Mouse (Mus musculus) c-Kit-positive CD71-positive TER-119-positive erythroid progenitor cells, embryonic 14.5 days (primary cell): ENCODE data around the gene Nags.
"Not testable (repeated sequence)": the region's sequence is repeated elsewhere in the genome, so short reads cannot be mapped to it uniquely, and the experiment has no call there.

Source experiments
- DNase-seq: peaks from one replicate; pipeline ENCODE4 v3.0.0-alpha.2; 2013; ENCODE audit warnings: low spot score

Gene Nags

DNA sequence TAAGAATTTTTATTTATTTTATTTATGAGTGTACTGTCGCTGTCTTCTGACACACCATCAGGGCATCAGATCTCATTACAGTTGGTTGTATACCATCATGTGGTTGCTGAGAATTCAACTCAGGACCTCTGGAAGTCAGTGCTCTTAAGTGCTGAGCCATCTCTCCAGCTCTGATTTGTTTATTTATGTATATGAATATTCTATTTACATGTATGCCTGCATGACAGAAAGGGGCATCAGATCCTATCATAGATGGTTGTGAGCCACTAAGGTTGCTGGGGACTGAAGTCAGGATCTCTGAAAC lies 11.4 kb downstream of the Nags start:
- no peak for DNase-seq

DNA sequence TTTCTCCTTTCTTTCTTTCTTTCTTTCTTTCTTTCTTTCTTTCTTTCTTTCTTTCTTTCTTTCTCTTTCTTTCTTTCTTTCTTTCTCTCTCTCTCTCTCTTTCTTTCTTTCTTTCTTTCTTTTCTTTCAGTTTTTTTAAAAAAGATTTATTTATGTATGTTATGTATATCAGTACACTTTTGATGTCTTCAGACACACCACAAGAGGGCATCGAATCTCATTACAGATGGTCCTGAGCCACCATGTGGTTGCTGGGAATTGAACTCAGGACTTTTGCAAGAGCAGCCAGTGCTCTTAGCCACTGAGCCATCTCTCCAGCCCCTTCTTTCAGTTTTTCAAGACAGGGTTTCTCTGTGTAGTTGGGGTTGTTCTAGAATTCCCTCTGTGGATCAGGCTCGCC lies 12.7 kb downstream of the Nags start:
- DNase-seq, result not testable (repeated sequence)

DNA sequence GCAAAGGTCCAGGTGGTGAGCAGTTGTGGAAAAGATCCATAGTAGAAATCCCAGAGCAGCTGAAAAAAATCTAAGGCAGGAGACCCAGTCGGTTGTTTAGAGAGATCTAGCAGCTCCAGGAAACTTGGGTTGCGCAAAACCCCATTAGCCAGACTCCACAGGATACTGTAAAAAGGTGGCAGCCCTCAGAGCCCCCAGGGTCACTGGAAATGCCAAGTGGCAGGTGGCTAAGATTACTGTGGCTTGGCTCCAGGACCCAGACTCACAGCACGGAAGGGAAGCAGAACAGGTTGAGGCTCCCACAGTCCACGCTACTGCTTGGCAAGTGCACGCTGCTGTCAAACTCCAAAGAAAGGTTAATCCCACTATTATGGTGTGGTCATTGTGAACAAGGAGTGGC lies 14.5 kb downstream of the Nags start:
- no peak for DNase-seq

DNA sequence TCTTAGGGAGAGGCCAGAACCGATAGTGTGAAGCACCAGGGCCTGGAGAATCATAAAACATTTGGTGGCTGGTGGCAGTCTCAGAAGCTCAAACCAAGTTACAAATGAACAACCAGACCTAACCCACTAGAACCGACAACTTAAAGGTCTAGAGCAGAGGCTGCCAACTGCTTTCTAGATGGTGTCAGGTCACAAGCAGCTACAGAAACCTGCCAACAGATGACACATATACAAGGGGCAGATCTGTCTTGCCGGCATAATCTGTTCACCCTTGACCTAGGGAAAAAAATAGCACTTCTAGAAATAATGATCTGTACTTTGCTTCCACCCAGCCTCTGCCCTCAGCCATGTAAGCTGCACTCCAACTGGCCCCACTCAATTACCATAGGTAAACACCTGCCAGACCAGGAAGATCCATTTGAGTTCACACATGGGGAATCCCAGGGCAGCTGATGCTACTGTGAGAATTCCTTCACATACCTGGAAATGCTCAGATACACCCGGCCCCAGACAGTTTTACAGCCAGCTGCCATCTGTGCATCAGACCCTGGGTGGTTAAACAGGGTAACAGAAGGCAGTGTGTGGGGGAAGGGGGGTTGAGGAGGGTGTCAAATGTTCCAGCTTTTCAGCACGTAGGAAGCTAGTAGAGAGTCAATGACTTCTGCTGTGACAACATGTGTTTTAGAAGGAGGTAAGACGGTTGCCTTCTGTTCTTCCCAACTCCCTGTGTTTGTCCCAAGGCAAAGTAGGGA lies 20.8 kb downstream of the Nags start:
- DNase-seq, result no peak

DNA sequence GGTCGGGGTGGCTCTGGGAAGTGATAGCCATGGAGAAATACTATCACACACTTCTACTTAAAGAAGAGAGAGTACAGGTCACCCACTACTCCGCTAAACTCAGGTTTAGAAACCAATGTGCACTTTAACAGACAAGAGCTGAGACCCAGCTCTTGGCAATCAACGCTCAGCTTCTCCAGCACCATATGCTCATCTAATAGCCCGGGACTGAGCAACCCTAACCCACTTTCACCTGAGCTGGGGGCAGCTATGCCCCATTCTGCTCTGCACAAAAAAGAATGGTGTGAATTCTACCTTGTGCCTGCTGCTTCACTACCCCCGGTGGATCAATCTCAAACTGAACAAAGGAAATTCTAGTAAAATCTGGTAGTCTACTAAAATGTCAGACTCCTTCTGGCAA lies 22.2 kb downstream of the Nags start:
- DNase-seq, result no peak

DNA sequence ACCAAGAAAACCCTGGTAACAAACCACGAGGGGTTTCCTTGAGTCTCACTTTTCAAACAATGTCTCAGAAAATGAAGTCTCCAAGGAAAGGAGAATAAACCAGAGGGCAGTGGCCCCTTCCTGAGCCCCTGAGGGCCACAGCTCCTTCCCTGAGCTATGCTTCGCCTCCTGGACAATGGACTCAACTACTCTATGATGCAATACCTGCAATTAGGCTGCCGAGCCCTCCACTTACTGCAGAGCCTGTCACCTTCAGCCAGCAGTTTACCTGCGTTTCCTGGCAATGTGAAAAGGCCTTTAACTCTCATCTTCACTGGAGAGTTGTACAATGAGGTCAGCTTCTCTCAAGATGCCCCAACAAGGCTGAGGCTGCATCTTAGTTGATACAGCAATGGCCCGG lies 23.4 kb downstream of the Nags start:
- DNase-seq, result no peak

DNA sequence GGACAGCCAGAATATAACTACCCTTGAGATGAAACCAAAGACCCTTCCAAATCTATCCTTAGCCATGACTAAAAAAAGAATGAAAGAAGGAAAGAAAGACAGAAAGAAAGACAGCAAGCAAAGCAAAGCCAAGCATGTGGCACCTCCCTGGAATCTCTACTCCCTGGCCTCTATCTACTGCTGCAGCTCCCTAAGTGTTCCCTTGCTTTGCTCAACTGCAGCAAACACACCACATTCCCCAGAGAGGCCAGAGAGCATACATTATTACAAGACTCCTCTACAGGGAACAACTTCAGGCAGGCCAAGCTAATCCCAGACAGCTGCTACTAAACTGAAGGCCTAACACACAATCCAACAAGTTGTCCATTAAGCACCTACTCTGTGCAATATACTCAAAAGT lies 34.5 kb downstream of the Nags start:
- DNase-seq, result no peak

DNA sequence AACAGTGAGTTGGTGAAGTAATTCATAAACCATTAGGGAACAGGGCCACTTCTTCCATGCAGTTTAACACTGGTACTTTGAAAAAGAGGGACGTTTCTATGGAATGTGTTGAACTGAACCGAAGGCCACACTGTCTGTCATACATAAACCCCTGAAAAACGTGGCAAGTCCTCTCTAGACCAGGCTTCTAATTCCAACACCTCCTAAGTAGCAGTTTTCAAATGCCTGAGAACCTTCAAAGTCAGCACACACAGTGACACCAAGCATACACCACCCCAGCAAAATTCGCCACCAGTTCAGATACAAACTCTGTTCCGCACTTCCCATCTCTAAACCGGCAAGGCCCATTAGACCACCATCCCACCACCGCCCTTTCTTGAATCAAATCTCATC lies 38.9 kb downstream of the Nags start:
- no peak for DNase-seq

DNA sequence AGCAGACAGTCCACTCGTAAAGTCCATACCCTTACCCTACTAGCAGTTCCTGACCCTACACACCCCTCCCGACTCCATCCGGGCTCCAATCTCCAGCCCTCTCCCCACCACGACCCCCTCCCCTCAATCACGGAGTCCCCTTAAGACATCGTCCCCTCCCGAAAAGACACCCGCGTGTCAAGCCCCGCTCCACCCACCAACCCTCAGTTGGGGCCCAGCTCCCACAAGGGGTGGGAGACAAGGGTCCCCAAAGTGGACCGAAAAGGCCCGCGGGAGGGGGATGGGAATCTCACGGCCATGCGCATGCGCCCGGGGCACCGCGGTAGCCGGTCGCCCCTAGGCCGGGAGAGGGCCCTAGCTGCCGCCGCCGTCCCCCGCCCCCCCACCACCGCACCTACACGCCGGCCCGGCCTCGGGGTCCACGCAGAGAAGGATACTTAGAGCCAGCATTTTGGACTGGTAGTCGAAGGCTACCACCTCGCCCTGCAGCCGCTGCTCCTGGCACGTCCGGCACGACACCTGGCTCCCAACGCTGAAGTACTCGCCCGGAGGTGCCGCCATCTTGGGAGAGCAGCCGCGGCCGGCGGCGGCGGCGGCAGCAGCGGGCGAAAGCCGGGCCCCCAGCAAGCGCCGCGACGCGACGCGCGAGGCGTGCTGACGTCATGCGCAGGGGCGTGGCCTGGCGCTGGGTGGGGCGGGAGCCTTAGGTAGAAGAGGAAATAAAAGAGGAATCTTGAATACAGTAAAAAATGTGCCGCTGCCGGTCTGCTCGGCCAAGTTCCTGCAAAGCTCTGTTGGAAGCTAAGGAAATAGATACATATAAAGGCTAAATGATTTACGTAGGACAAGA lies 39.6 kb downstream of the Nags start, which contains the start of gene Lsm12:
Lsm12 (minus strand) TSS at position 651 of the 850 bp plus-strand sequence.
- peak; percentile 94 for DNase-seq

DNA sequence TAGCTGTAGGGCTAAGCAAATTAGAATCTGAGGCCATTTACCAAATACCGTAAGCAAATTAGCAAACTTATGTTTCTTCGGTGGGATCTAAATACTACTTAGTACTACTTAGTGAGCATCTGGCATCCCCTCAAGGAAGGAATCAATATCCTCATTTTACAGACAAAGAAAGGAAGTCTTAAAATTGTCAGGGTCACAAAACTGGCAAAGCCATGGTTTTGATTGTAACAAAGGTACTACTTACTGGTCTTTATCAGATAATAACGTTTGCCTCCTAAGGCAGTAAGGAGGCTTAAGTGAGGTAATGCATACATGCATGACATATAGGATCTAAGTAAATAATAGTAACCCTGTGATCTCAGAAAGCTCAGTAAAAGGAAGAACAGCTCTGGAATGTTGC lies 40.4 kb downstream of the Nags start:
- no peak for DNase-seq

DNA sequence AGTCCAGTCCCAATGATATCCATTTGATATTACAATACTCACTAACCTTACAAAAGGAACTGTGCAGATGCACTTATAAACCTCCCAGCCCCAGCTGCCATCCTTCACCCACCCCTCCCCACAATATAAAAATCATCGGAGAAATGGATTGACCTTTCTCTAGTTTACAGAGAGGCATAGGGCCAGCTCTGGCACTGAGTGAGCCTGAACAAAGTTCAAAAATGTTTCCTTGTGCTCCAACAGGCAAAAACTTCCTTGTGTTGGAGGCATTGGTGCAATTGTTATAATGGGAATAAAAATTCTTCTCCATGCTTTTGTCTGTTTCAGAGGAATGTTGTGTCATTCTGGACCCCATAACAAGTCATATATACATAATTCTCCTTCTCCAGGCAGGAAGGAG lies 40.9 kb downstream of the Nags start:
- no peak for DNase-seq

DNA sequence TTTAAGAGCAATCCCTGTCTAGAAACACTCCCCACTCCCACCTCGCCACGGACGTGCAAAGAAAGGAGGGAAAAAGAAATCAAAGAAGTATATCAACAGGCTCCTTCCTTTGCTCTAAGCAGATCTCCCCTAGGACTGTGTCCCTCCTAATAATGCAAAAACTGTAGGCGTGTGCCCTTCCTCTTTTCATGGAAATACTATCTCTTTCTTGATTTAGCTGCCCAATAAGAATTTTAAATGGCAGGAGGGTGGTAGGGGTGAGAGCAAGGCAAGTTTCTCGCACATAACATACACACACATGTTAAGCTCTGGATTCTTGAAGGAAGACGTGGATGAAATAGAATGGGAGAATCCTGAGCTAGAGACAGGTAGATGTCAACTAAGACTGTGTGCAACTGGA lies 43.7 kb downstream of the Nags start:
- no peak for DNase-seq

DNA sequence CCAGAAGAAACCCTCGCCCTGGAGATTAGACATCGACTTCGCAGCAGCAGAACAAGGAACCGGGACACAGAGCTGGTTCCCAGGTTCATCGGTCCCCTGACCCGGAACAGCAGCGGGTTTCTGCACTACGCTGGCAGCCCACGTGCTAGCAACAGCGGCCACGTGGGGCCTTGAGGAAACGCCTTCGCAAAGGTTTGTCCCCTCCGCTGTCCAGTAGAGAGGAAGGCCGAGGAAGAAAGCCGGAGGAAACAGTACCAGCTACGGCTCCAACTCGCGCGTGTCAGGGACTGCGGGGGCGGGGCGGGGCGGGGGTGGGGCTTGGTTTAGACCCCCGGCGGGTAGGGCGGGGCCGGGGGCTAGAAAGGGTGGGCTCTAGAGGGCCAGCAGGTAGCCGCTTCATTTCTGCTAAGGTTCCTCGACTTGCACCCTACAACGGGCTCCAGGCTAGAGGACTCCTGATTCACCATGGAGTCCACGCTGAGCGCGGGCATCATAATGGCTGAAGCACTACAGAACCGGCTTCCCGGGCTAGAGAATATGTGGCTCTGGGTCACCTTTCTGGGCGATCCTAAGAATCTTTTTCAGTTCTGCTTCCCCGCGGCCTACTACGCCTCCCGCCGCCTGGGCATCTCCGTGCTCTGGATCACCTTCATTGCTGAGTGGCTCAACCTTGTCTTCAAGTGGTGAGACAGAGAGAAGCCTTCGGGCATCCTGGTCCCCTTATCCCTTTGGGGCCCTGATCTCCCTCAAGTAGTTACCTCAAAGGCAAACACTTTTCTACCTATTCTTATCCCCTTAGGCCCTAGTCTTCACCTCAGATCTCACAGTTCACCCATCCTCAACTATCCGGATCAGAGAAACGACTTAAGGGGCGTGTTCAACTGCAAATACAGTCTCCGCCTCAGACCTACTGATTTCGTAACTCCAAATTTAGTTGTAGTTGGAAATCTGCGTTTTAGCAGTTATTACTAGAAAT lies 44.4 kb downstream of the Nags start, which contains the start of gene G6pc3:
G6pc3 (plus strand) TSS at position 160 of the 976 bp plus-strand sequence.
- DNase-seq, result peak; percentile 69

DNA sequence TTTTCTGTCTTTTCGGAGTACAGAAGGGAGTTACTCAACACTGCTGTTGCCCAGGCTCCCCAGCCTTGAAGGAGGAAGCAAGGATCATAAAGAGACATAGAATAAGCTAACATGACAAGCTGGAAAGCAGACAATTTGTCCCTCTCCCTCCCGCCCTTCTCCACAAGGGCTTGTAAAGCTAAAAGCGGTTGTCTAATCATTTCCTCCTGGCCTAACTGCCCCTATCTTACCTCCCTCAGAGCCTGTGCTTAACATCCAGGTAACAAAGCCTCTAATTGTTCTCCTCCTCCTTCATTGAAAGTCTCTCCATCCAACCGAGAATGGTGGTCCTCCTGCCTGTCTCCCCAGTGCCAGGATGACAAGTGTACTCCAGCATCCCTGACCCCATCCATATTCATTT lies 45.5 kb downstream of the Nags start:
- DNase-seq, result no peak

DNA sequence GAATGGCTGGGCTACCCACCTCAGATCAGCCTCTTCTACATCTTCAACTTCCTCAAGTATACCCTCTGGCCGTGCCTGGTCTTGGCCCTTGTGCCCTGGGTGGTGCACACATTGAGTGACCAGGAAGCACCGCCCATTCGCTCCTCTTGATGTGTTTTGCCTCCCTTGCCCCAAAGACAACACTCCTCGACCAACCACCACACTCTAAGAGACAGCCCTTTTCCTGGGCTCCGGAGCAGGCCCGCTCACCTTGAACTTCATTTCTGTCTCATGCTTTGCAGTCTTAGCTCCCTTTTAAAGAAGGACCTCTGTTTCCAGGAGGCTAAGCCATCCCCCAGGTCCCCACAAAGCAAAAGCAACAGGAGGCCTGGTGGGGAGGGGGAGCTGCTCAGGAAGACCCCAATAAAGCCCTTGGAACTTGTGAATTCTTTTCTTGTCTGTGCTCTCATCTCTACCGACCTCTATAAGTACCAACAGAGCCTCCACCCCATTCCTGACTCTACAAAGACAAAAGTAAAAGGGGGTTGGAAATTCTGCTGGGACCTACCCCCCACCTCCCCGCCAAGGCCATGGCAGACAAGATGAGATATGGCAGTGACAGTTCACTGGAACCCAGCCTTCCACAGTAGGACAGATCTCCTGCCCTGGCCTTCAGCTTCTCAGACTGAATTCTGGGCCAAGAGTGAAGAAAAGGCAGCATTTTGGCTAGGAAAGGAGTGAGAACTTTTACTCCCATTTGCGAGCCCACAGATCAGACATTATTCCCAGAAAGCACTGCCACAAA lies 48.5 kb downstream of the Nags start:
- DNase-seq, result no peak

DNA sequence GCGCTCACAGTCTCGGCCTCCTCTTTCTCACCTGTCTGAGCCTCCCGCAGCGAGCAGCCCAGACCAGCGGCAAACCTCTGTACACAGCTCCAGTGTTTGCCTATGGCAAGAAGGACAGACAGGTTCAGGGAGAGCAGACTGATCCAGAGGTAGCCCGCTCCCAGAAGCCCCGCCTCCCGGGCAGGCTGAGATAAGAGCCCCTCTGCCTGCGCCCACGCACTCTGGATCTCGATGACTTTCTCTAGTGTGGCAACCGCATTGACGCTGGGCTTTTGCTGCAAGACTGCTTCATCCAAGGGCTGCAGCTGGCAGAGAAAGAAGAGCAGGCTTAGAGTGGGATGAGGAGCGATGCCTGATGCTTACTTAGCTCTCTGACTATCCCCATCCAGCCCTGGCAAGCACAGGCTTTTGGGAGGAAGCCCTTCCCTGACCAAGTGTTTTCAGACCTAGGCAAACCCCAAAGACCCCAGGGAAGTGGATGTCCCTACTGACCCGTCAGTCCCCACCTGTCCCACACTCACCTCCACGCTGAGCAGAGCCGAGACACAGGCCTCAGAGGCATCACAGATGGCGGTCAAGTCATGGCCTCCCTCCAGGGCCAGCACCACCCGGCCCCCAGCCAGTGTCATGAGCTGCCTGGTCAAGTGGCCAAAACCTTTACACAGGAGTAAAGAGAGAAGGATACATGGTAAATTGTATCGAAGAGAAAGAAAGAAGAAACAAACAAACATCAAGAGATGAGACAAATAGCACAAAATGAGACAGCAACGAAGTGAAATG lies 50.9 kb downstream of the Nags start:
- no peak for DNase-seq

DNA sequence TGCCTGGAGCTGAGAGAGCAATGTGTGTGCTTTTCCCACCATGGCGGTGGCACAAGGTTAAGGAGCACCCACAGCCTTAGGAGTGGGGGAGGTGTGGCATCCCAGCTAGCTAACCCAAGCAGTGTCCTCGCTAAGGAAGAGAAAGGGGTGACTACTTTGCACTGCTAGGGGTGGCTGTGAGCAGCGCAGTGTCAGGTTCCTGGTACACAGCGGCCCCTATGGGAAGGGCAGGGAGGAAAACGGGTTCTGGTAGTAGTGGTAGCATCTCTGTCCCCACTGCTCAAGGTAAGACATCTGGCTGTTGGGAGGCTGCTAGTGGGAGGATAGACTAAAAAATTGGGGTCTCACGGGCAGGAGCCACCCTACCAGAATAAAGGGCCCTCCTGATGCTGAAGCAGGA lies 52.9 kb downstream of the Nags start:
- no peak for DNase-seq
